Comparison of ENCODE assay signal across 27 mouse cellular contexts in the genomic region with DNA sequence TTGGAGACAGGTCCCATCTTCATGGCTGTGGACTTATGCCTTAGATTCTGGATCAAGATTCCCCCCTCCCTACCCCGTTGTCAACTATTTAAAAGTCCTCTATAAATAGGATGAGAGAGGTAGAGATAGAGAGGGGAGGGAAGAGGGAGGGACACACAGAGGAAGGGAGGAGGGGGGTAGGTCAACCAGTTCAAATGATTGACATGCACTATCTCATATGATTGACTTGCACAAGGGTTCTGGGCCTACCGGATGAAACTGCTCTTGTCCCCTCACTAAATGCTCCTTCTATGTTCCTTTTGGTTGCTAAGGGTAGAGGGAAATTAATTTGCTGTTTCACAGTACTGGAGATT.
A peak's percentile ranks its signal among the peaks of the same experiment; 100 is the strongest.
DNase-seq lines count a peak whose midpoint lies in the region; ATAC-seq lines count a peak whose summit lies in the region.
"Had no signal": no experiment of that assay in that cellular context is flagged by ENCODE, and none has a peak within 500 bp of the region (broad histone marks: within the 10 kb centered on the region; RNA-seq: fewer than 3 reads in every experiment).

No protein-coding gene starts in this region.

- intact Hi-C loops in left cerebral cortex, postnatal 14 days (cut with DNase I) = no loop called here

- ATAC-seq in heart, embryonic 11.5 days (replicated peaks; ENCODE audit: insufficient number of reproducible peaks, low FRiP score, low TSS enrichment) = peak; percentile 37; the same call in 1 of the 2 replicates
- peak; percentile 65 for ATAC-seq in liver, embryonic 11.5 days (replicated peaks; ENCODE audit: low FRiP score)
- peak; percentile 37; the same call in 1 of the 2 replicates for ATAC-seq in liver, embryonic 16.5 days (ENCODE audit: low read depth)
- no peak for ATAC-seq in CD4-positive, CD25-positive, alpha-beta regulatory T cell, adult 4 months
- ATAC-seq: forebrain, embryonic 14.5 days; intestine, postnatal 0 days; Patski had no signal

- 14% methylated on average over 2 of the region's 2 CpGs for WGBS in heart, embryonic 11.5 days (ENCODE audit: insufficient replicate concordance)
- 26% methylated on average over 2 of the region's 2 CpGs for WGBS in liver, embryonic 11.5 days
- 86% methylated on average over 2 of the region's 2 CpGs for WGBS in limb, embryonic 10.5 days
- WGBS in liver, embryonic 16.5 days (ENCODE audit: insufficient replicate concordance) = 9% methylated on average over 2 of the region's 2 CpGs

- H3K4me2 ChIP-seq in heart, embryonic 11.5 days = peak overlapping the region; percentile 30
- peak overlapping the region; percentile 4 for H3K4me2 ChIP-seq in liver, embryonic 11.5 days
- no peak overlapping the region for H3K4me2 ChIP-seq in liver, embryonic 16.5 days (ENCODE audit: low read depth, low read length)
- H3K4me2 ChIP-seq: embryonic facial prominence, embryonic 12.5 days; hindbrain, embryonic 14.5 days; lung, embryonic 15.5 days; midbrain, embryonic 12.5 days had no signal

- no peaks in the 10 kb centered on the region for H3K9me3 ChIP-seq in heart, embryonic 11.5 days (replicated peaks; ENCODE audit: control insufficient read depth, low read length)
- no peaks in the 10 kb centered on the region for H3K9me3 ChIP-seq in liver, embryonic 11.5 days (ENCODE audit: control insufficient read depth, low read length)
- no peaks in the 10 kb centered on the region for H3K9me3 ChIP-seq in limb, embryonic 10.5 days (replicated peaks)
- H3K9me3 ChIP-seq in liver, embryonic 16.5 days (replicated peaks; ENCODE audit: control insufficient read depth, low read length) = no peaks in the 10 kb centered on the region
- H3K9me3 ChIP-seq: embryonic facial prominence, embryonic 12.5 days; lung, embryonic 15.5 days; midbrain, embryonic 12.5 days had no signal

- no peak for DNase-seq in heart, postnatal 4 days
- DNase-seq in liver, embryonic 11.5 days (ENCODE audit: low spot score) = no peak
- no peak for DNase-seq in liver
- no peak for DNase-seq in limb, embryonic 10.5 days (ENCODE audit: low spot score)
- DNase-seq in left cerebral cortex, postnatal 14 days (ENCODE audit: low spot score in 2 of 2) = no peak
- DNase-seq: adrenal gland, postnatal 14 days; cerebellum, adult 11 months; cerebellum, adult 9-10 months; cerebellum, postnatal 36 days; embryo, embryonic 11 days; gastrocnemius, postnatal 36 days; heart, adult 2 months; heart, postnatal 10 days; lung, postnatal 36 days; spleen, adult 18-20 months; thymus, postnatal 14 days had no signal

- no peak overlapping the region for H3K4me3 ChIP-seq in heart, embryonic 11.5 days (ENCODE audit: low read depth, low read length)
- H3K4me3 ChIP-seq in liver, embryonic 11.5 days (ENCODE audit: low read depth, low read length) = no peak overlapping the region
- H3K4me3 ChIP-seq in limb, embryonic 10.5 days = no peak overlapping the region
- H3K4me3 ChIP-seq in liver, embryonic 16.5 days (ENCODE audit: low read depth, low read length) = no peak overlapping the region
- H3K4me3 ChIP-seq: embryonic facial prominence, embryonic 12.5 days; heart, adult 2 months; lung, embryonic 15.5 days; midbrain, embryonic 12.5 days; myocyte had no signal

- H3K9ac ChIP-seq in heart, embryonic 11.5 days (ENCODE audit: low read depth, low read length) = no peak overlapping the region
- no peak overlapping the region for H3K9ac ChIP-seq in liver, embryonic 11.5 days (ENCODE audit: low read depth, low read length)
- no peak overlapping the region for H3K9ac ChIP-seq in liver, embryonic 16.5 days (ENCODE audit: low read depth, low read length)
- H3K9ac ChIP-seq: embryonic facial prominence, embryonic 12.5 days; hindbrain, embryonic 14.5 days; lung, embryonic 15.5 days; midbrain, embryonic 12.5 days had no signal

- H3K27ac ChIP-seq in heart, embryonic 11.5 days (ENCODE audit: low read depth, low read length) = no peak overlapping the region
- no peak overlapping the region; the same call in 1 of the 2 replicates for H3K27ac ChIP-seq in liver, embryonic 11.5 days (ENCODE audit: low read depth, low read length)
- H3K27ac ChIP-seq in limb, embryonic 10.5 days = 0 out of 2 replicates have a peak overlapping the region, but pooled peaks have one; percentile 62
- H3K27ac ChIP-seq in liver, embryonic 16.5 days (ENCODE audit: low read length) = no peak overlapping the region
- H3K27ac ChIP-seq: embryonic facial prominence, embryonic 12.5 days; heart, adult 2 months; hindbrain, embryonic 14.5 days; lung, embryonic 15.5 days; midbrain, embryonic 12.5 days had no signal

- H3K4me1 ChIP-seq in heart, embryonic 11.5 days (ENCODE audit: control insufficient read depth, insufficient read depth, low read length) = peaks cover 17% of the 10 kb centered on the region
- peaks cover 16% of the 10 kb centered on the region for H3K4me1 ChIP-seq in liver, embryonic 11.5 days (replicated peaks; ENCODE audit: control insufficient read depth, insufficient read depth, low read length)
- H3K4me1 ChIP-seq in limb, embryonic 10.5 days = peaks cover 69% of the 10 kb centered on the region
- H3K4me1 ChIP-seq in liver, embryonic 16.5 days (ENCODE audit: control insufficient read depth, low read depth, low read length) = no peaks in the 10 kb centered on the region

- no peaks in the 10 kb centered on the region for H3K36me3 ChIP-seq in heart, embryonic 11.5 days (ENCODE audit: control insufficient read depth, insufficient read depth, low read length)
- no peaks in the 10 kb centered on the region for H3K36me3 ChIP-seq in liver, embryonic 11.5 days (ENCODE audit: control insufficient read depth, insufficient read depth, low read length)
- peaks cover 5% of the 10 kb centered on the region; the same call in 1 of the 2 replicates for H3K36me3 ChIP-seq in limb, embryonic 10.5 days
- H3K36me3 ChIP-seq in liver, embryonic 16.5 days (ENCODE audit: control insufficient read depth, insufficient read depth) = no peaks in the 10 kb centered on the region
- H3K36me3 ChIP-seq: embryonic facial prominence, embryonic 12.5 days; lung, embryonic 15.5 days; midbrain, embryonic 12.5 days had no signal

- H3K27me3 ChIP-seq in heart, embryonic 11.5 days (ENCODE audit: control insufficient read depth, insufficient read depth, low read length) = no peaks in the 10 kb centered on the region
- H3K27me3 ChIP-seq in liver, embryonic 11.5 days (replicated peaks; ENCODE audit: control insufficient read depth, insufficient read depth, low read length) = no peaks in the 10 kb centered on the region
- H3K27me3 ChIP-seq in limb, embryonic 10.5 days (ENCODE audit: low read depth, poor library complexity, severe bottlenecking) = 0 out of 2 replicates have a peak, but pooled peaks cover 3% of the 10 kb centered on the region
- H3K27me3 ChIP-seq in liver, embryonic 16.5 days (ENCODE audit: control insufficient read depth, insufficient read depth, low read depth, low read length) = no peaks in the 10 kb centered on the region
- H3K27me3 ChIP-seq: embryonic facial prominence, embryonic 12.5 days; lung, embryonic 15.5 days; midbrain, embryonic 12.5 days; Patski had no signal
